Mouse (Mus musculus): ENCODE measurements at regions not wholly inside any gene's neighbourhood (a gene's known extent, or its start where the extent isn't known, plus 50 kb on each side); places are given as distances from the start of the nearest gene placed in this dataset.

DNA sequence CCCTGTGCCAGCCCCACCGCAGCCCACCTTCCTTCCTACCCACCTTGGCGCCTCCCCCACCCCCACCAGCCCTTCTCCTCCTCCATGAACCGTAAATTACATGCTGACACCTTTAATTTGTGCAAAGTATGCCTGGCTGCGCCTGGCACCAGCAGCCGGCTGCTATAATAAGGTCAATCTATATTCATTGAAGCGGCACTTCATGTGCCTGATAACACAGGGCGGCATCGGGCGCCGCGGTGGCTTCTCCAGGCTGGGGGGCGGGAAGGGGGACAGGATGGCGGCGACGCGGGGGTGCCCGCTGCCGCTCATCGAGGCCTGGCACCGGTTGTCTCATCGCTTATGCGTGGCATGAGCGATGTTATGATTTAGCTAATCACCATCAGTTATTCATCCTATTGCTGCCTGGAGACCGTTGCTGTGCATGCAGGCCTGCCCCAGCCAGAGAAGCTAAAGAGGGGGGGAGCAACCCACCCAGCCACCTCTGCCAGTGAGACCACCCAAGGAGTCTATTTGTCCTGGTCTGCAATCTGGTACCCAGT, 157.5 kb downstream of the Rplp1 start:
- no peak for DNase-seq

DNA sequence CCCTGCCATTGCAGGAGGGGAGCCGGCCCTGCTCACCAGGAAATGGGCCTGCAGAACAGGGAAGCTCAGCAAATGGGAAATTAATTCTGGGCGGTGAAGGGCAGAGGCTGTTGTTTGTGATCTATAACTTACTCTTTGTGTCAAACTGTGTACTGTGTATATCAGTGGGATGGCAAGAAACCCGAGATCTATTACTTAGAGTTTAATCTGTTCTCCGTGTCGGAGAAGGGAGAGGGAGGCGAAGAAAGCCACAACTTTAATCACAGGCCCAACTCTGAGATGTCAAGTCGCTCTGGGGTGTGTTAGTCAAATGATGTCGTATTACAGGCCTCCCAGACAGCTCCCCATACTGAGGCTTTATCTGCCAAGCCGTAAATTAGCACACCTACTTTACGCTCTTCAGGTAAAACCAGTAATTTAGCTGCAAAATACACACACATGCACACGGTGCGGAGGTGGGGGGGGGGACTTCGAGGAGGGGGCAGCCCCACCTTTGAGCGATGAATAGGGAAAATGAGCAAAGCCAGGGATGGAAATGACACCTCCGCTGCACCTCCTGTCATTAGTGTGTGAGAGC, 158.0 kb downstream of the Rplp1 start:
- DNase-seq = no peak

DNA sequence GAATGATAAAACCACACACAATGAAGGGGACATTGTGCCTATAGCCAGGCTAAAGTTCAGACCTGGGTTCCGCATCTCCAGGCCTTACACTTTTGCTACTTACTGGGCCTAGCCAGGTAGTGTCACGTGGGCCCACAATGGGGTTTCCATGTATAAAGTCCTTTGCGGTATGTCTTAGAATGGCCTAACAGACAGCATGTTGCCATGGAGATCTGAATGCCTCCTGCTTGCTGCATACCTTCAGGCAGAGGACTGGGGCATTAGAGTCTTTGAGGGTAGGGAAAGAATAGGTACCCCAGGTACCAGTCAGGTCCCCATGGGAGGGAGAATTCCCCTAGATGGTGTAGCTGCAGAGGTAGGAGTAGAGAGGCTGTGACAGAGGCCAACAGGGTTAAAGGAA, 159.0 kb downstream of the Rplp1 start:
- no peak for DNase-seq

DNA sequence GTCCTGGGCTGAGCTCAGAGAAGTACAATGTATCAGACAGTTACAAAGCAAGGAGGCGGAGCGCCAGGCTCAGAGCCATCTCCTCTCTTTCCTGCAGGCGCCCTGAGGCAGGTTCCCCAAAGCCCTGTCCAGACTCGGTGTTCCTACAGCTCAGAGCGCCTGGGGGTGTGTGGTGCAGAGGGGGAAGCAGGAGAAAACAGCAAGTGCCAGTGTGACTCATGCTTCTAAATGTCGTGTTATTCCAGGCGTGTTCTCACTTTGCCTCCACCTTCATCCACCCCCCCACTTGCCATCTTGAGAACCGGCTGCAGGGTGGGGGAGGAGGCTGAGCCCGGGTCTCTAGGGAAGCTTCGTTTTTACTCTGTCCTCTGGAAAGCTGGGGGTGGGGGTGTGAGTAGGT, 160.5 kb downstream of the Rplp1 start:
- DNase-seq = peak; percentile 7

DNA sequence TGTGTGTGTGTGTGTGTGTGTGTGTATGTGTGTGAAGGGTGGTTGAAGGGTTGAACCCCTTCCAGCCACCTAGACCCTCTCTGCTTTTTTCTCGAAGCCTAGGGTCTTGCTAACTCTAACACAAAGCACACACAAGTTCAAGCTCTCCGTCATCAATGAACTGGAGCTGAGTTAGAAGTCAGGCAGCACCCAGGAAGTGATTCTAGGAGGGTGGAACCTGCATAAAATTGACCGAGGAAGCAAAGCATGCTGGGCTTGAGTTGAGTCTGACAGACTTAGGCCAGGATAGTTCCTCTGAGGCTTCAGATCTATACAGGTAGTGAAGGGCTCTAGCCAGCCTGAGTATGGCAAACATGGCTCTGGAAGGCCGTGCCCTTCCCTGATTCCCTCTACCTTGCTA, 165.1 kb downstream of the Rplp1 start:
- DNase-seq = no peak

DNA sequence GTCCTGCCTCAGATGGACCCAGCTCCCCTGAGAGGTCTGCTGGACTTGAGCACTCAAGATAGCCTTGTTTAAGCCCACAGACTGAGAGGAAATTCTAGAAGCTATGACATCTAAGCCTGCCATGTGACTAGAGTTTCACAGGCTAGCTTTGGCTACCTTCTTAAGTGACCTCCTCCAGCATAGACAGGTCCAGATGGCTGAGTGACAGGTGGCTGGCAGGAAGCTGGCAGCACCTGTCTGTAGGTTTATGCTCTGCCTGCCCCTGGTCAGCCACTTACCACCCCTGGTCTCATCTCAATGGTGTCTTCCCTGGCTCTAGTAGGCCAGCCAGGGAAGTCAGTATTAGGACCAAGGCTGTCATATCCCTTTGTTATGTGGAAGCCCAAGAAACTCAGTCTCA, 165.9 kb downstream of the Rplp1 start:
- DNase-seq = no peak

DNA sequence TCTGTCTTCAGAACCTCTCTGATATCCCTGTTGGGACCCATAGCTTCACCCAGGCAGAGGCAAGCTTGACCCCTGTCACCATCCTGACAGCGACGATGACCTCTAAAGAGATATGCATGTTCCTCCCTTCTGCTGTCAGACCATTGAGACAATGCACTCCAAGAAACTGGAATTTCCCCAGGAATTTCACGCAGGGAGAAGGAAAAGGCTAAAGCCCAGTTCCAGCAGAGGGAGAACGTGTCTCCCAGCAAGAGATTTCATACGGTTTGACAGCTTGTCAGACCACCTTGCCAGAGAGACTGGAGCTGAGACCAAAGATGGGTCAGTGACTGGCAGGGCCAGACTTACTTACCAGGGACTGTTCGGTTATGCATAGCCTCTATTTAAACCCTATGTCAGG, 167.9 kb downstream of the Rplp1 start:
- no peak for DNase-seq

DNA sequence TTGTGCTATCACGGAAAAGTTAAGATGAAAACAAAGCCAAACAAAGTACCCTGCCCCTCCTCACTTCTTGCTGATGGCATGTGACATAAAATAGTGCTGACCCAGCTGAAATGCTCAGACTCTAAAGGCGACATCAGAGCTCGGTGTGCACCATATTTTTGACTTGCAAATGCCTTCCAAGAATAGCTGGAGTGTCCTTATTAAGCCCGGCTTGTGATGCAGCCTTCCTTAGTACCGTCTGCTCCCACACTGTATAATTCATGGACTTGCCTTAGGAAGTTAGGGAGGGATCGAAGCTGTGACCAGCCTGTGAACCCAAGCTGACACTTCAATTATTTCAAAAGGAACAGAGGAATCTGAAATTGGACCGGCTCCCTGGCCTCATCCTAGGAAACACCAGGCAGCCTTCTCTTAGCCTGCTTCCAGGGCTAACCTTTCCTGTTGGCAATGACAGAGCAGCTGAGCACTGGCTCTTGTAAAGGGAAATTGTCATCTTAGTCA, 169.0 kb downstream of the Rplp1 start:
- peak; percentile 32 for DNase-seq

DNA sequence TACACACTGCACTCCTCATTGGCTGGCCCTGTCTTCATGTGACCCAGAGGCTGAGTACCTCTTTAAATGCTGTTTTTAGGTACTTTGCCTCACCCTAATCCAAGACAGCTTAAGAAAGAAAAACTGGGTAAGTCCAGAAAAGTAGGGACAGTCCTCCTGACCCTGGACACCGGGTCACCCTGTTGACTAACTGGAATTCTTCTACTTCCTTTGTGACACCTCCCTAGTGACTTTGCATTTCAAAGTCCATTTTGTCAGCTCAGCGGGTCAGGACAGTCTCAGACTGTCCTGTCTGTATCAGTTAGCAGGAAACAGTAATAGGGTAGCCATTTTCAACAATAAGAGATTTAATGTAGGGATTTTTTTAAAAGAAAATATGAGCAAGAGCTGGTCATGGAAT, 180.8 kb downstream of the Rplp1 start:
- DNase-seq = no peak

DNA sequence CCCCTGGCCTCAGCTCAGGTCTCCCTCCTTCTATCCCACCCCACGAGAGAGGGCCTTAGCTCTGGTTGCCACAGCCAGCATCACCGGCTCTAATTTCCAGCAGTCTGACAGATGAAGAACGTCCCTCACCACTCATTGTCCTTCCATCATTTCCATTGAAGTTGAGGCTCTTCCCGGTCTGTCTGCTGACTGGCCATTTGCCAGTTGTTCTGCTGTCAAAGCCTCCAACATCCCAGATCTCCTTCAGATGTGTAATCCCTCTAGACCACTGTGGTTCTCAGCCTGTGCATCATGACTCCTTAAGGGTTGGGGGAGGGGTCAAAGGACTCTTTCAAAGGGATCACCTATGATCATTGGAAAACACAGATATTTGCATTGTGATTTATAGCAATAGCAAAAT, 181.6 kb downstream of the Rplp1 start:
- no peak for DNase-seq

DNA sequence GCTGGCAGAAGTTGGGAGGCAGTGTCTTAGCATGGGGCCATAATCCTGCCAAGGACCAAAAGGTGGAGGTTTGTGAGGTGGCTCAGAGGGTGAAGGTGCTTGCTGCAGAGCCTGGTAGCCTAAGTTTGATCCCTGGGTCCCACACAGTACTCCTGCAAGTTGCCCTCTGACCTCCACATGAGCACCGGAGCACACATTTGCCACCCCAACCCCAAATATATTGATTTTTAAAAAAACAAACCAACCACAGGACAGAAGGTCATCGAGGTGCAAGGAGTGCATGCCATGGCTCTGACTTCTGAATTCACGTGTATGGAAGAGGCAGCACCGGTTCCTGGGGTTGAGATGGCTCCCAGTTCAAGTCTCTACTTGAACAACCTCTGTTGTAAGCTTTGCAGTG, 186.2 kb downstream of the Rplp1 start:
- DNase-seq = no peak

DNA sequence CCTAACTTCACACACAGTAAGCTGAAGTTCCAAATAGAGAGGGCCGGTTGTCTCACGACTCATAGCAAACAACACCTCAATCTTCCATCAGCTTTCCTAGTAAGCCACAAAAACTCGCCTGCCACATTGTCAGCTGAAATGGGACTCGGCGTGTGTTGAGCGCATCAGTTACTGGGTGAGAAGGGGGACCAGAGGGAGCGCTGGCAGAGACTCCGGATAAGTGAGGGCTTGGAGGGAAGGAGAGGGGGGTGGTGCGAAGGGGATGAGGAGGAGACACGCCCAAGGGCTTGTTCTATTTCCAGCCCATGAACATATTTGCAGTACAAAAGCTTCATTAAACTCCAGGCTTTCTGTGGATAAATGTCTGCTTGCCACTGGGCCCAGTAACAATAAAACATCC, 186.7 kb downstream of the Rplp1 start:
- DNase-seq = no peak

DNA sequence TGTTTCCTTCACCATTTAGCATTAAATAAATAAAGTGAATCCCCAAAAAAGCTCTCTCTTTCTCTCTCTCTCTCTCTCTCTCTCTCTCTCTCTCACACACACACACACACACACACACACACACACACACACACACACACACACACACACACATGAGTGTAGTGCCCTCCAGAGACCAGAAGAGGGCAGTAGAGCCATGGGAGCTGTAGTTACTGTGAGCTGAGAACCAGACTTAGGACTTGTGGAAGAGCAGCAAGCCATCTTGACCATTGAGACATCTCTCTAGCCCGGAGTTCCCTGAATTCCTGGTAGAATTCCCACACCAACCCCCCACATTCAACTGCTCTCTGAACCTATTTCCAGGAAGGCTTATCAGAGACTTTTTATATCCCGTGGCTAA, 190.3 kb downstream of the Rplp1 start:
- no peak for DNase-seq

DNA sequence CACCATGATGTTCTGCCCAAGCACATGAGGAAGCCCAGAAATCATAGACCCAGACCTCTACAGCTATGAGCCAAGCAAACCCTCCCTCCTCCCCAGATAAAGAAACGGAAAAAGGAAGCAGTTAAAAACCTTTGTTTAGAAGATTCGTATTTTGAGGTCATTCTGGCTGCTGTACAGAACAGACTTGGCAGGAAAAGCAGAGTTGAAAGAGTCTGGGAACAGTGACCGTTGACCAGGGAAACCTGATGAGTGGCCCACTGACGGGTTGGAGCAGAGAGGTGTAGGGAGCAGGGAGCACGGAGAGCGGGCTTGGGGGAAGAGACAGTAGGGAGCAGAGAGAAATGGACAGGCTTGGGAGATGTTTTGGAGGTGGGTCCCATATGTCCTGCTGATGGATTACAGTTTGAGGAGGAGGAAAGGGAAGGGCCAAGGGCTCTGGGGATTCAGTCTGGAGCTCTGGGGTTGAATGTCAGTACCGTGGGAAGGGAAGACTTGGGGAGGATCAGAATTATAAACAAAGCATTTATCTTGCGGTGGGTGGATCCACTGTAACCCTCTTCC, 191.2 kb downstream of the Rplp1 start:
- DNase-seq = peak; percentile 39

DNA sequence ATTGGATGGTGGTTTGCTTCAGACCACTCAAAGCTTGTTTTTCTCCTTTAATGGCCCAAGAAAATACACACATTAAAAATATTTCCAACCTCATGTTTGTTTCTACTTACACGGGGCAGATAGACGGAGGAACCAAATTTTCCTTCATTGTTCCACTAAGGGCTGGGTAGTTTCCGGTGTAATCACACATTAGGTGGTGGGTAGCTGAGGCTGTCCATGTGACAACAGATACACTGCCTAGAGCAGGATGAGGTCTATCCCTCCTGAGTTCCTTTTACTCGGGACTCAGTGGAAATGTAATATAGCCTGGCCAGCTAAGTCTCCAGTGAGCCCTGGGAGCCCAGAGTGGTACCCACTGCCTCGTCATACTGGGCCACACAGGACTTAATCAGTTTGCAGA, 192.5 kb downstream of the Rplp1 start:
- DNase-seq = no peak

DNA sequence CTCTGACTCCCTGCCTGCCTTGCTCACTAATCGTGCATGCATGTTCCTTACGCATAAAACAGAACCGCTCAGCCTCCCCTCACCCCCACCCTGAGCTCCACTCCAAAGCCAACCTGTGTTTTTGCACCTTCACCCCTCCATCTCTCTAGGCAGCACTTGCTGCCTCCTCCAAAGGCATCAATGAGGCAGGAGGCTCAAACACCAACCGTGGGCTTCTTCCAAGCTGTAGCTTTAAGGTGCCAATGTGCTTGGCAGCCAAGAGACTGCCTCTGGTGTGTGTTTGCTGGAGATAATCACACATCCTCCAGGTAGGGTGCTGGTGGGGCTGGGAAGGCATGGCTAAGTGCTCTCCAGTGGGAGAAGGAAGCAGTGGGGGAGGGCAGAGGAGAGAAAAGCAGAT, 193.3 kb downstream of the Rplp1 start:
- no peak for DNase-seq

DNA sequence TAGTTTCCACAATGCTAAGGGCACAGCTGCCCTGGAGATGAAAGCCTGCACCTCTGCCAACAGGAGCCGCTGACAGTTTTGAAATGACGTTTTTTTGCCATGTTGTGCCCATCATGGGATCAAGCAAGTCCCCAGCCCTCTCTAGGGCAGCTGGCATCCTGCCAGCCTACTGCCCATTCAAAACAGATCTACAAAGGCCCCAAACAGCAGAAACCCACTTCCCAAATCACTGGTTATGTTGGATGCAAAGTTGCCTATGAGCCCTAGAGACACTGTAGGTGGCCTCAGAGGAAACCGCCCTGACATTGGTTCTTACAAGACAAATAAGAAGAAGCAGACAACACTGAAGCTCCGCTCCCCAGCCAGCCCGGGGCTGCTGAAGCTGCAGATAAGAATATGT, 194.1 kb downstream of the Rplp1 start:
- no peak for DNase-seq

DNA sequence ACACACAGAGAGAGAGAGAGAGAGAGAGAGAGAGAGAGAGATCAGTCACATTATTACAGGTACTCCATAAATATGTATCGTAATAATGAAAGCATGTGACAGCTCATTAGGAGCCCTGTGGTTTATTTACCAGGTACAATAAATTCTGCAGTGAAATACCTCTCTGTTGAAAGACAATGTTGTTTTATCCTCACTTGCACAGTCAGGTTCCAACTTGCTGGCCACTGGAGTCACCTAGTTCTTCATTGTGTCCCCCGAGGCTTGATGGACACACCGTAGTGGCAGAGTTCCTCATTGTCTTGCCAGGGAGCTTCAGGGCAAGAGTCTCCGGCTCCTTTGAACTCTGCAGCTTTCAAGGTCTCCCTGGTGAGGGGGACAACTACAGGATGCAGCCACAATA, 197.6 kb downstream of the Rplp1 start:
- no peak for DNase-seq

DNA sequence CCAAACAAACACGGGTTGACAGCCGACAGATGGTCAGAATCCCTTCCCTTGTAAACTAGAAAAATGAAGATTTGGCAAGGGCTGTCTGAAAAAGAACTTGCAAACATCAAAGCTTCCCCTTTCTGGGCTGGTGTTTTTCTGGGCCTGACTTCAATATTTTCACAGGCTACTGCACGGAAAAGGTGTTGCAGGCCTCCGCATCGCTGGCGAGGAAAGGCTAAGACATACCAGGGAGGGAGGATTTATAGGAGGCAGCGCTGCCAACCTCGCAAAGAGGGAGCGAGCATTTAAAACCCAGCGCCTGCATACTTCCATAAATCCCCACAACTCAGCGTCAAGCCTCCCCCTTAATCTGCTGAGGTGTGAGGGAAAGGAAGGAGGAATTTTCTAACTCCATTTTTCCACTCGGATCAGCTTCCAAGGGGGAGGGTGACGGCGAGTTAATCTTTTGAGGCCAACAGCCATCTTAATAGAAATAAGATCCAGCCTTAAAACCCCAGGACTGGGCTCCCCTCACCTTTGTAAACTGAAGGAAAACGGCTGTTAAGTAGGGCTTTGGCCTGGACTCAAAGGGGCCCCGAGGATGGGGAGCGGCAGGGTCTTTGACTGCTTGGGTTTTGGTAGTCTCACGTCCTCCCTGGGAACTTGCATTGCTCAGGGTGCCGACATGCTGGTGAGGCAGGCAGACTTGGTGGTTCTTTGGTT, 199.9 kb downstream of the Rplp1 start:
- DNase-seq = no peak

DNA sequence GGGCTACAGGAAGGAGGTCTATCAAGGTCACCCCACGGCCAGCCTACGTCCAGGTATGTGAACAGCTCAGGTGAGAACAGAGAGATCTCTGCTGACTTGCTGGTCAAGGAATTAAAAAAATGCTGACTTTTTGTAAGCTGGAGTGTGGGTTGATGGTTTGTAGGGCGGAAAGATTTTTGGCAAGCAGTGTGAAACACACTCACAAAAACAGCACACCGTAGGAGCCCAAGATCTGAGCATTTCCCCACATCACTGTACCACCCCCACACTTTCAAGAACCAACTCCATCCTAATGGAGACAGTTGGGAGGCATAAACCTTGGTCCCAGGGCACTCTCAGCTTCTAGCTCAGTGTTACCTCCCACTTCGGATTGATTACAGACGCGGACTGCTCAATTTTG, 200.5 kb downstream of the Rplp1 start:
- DNase-seq = no peak

DNA sequence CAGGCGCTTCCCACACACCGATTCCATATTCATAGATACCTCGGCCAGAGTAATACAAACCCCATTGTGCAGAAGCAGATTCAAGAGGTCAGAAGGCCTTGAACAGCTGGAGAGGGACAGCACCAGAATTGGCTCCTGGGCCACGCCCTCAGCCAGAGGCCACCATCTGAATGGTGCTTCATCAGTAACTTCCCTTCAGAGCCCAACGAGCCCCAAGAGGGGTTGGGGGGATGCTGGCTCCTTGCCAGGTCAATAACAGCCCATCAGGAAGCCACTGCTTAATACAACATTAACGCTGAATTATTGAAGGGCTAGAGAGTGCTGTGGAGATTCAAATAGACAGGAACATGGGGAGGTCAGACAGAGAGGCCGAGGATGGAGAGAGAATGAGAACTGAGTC, 203.0 kb downstream of the Rplp1 start:
- no peak for DNase-seq

DNA sequence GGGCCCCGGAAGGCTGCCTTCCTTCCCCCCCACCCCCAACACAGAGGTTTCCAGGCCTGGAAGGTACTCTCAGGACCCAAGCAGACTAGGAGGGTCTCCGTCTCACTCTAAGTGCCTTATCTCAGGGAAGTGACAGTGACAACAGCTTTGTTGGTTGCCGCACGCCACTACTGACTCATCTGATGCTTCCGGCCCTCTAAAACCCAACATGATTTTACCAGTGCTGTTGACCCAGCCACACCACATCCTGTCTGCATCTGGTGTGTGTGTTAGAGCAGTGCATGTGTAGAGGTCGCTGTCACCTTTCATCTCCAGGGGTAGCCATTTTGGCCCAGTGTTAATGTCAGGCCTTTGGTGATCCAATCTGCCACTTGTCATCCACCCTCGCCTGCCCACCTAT, 206.5 kb downstream of the Rplp1 start:
- DNase-seq = no peak

DNA sequence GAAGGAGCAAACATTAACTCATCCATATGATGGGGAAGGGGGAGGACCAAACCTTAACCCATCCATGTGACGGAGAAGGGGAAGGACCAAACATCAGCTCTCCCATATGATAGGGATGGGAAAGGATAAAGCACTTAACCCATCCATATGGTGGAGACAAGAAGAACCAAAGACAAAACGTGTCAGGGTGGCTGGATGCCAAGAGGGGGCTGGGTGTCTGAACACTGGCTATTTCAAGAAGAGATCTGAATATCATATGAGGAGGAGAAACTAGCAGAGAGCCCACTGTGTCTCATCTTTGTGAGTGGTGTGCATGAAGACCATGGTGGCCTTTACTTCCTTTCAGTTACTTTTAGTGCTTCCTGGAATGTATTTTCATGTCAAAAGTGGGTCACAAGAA, 207.0 kb downstream of the Rplp1 start:
- no peak for DNase-seq

DNA sequence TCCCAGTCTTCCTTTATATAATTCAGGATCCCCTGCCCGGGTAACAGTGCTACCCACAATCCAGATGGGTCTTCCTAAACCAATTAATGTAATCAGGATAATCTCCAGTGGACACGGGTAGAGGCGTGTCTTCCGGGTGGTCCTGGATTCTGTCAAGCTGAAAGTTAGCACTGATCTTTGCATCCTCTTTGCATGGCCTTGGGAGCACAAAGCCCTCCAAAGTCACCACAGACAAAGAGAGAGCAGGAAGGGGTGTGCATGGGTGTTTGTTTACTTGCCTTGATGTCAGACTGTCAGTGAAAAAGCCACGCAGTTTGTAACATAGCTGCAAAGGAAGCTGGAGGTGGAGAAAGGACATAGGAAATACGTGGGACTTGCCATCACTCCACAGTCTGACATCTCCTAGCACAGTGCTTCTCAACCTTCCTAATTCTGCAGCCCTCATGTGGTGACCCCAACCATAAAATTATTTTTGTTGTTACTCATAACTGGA, 208.0 kb downstream of the Rplp1 start:
- DNase-seq = no peak
